Mouse (Mus musculus) myocyte (in vitro differentiated cells): Measurements from ENCODE around the gene Loxl1. TPM values are rescaled to one million over a fixed set of nuclear protein-coding genes. Genes with fewer than 3 reads are reported as not detected.

Experiments used
- H3K27me3 ChIP-seq: one replicate; pipeline ENCODE4 v1.6.1; 2011; ENCODE audit not compliant: control insufficient read depth, insufficient read depth, insufficient read length
- H3K36me3 ChIP-seq: one replicate; pipeline ENCODE4 v1.6.1; 2011; ENCODE audit not compliant: control insufficient read depth, insufficient read depth
- H3K4me2 ChIP-seq: one replicate; pipeline ENCODE4 v1.6.1; 2011; ENCODE audit warnings: low read depth, control low read depth
- H3K4me3 ChIP-seq: one replicate; pipeline ENCODE4 v1.5.1; 2011; ENCODE audit warnings: mild to moderate bottlenecking, control low read depth, moderate library complexity
- H3K79me2 ChIP-seq: one replicate; pipeline ENCODE4 v1.6.1; 2011; ENCODE audit not compliant: control insufficient read depth, insufficient read depth
- H3ac ChIP-seq: one replicate; pipeline ENCODE4 v1.6.1; 2011; ENCODE audit not compliant: control insufficient read depth, insufficient read length
- CEBPB ChIP-seq: IDR thresholded peaks from 2 replicates; pipeline ENCODE4 v1.6.1; 2011; ENCODE audit warnings: mild to moderate bottlenecking, moderate library complexity; ENCODE audit not compliant: poor library complexity, insufficient read depth, severe bottlenecking
- E2F4 ChIP-seq: IDR thresholded peaks from one replicate; pipeline ENCODE4 v1.6.1; 2011; ENCODE audit warnings: mild to moderate bottlenecking, control low read depth, moderate library complexity; ENCODE audit not compliant: insufficient read depth
- MAX ChIP-seq: IDR thresholded peaks from one replicate; pipeline ENCODE4 v1.6.1; 2011; ENCODE audit warnings: low read depth, mild to moderate bottlenecking, control low read depth
- MYOD1 ChIP-seq, 3 experiments: IDR thresholded peaks; one replicate each; pipeline ENCODE4 v1.6.1; 2011; ENCODE audit warnings: control low read depth in 2 of 3, low read depth in 2 of 3, mild to moderate bottlenecking in 2 of 3, moderate library complexity in 1 of 3; ENCODE audit not compliant: insufficient read length in 2 of 3, control insufficient read depth in 1 of 3
- MYOG ChIP-seq, 3 experiments: IDR thresholded peaks; one replicate each; pipeline ENCODE4 v1.6.1; 2011; ENCODE audit warnings: control low read depth in 2 of 3, low read depth in 2 of 3, mild to moderate bottlenecking in 2 of 3; ENCODE audit not compliant: insufficient read length in 2 of 3, control insufficient read depth in 1 of 3, insufficient read depth in 1 of 3
- POLR2A ChIP-seq: IDR thresholded peaks from one replicate; pipeline ENCODE4 v1.6.1; 2011; ENCODE audit warnings: low read depth, mild to moderate bottlenecking, control low read depth, moderate library complexity; ENCODE audit not compliant: insufficient read length
- POLR2AphosphoS2 ChIP-seq: IDR thresholded peaks from one replicate; pipeline ENCODE4 v1.6.1; 2011; ENCODE audit warnings: low read depth, control low read depth; ENCODE audit not compliant: insufficient read length
- REST ChIP-seq: IDR thresholded peaks from one replicate; pipeline ENCODE4 v1.6.1; 2011; ENCODE audit warnings: mild to moderate bottlenecking, control low read depth, moderate library complexity; ENCODE audit not compliant: insufficient read depth, insufficient read length
- SRF ChIP-seq: IDR thresholded peaks from one replicate; pipeline ENCODE4 v1.6.1; 2011; ENCODE audit warnings: low read depth; ENCODE audit not compliant: control insufficient read depth, insufficient read length
- TCF12 ChIP-seq: IDR thresholded peaks from one replicate; pipeline ENCODE4 v1.6.1; 2011; ENCODE audit warnings: mild to moderate bottlenecking, control low read depth; ENCODE audit not compliant: poor library complexity, insufficient read depth, severe bottlenecking
- TCF3 ChIP-seq: IDR thresholded peaks from one replicate; pipeline ENCODE4 v1.6.1; 2011; ENCODE audit warnings: low read depth, control low read depth; ENCODE audit not compliant: insufficient read length
- USF1 ChIP-seq: IDR thresholded peaks from one replicate; pipeline ENCODE4 v1.6.1; 2011; ENCODE audit warnings: low read depth, mild to moderate bottlenecking, control low read depth, moderate library complexity
- polyA plus RNA-seq: library from polyadenylated mRNA; unstranded; fragments of >200 nt; fragmentation: generic; extraction: Trizol; gene quantifications from one replicate; pipeline ENCODE4 v1.2.1, GENCODE M21; 2012; ENCODE audit warnings: missing spikeins

The Loxl1 gene
- polyA plus RNA-seq, 1 experiment: 46.1 TPM

GRCm38 (mm10) chr9:58268384-58269313 lies 44.3 kb downstream of the Loxl1 start:
- Histone ChIP-seq H3K4me2 (no peak overlapping the region), H3ac (no peak overlapping the region), H3K4me3 (no peak overlapping the region), H3K79me2 (no peaks in the 10 kb centered on the region), H3K27me3 (no peaks in the 10 kb centered on the region), H3K36me3 (no peaks in the 10 kb centered on the region)
- TF ChIP-seq TCF3: no peak
- TF ChIP-seq MYOG (IDR thresholded peaks at IDR 0.05; ENCODE audit: control insufficient read depth in 1 of 3, insufficient read depth in 1 of 3, insufficient read length in 2 of 3, low read depth in 2 of 3): no peak
- no peak for TF ChIP-seq POLR2AphosphoS2
- TF ChIP-seq CEBPB: no peak
- TF ChIP-seq MYOD1 (IDR thresholded peaks at IDR 0.05; ENCODE audit: control insufficient read depth in 1 of 3, insufficient read length in 2 of 3, low read depth in 2 of 3): no peak
- no peak for TF ChIP-seq MAX
- TF ChIP-seq E2F4: no peak
- TF ChIP-seq USF1: no peak
- TF ChIP-seq POLR2A: no peak
- TF ChIP-seq TCF12: no peak
- no peak for TF ChIP-seq REST
- no peak for TF ChIP-seq SRF

- H3K79me2 ChIP-seq: no peaks in the 10 kb centered on the region
- H3ac ChIP-seq: no peak overlapping the region
- TF ChIP-seq MYOD1 (IDR thresholded peaks at IDR 0.05; ENCODE audit: control insufficient read depth in 1 of 3, insufficient read length in 2 of 3, low read depth in 2 of 3) (peak in 2 of 3 experiments; percentile 42 to 57), TCF3 (no peak), MYOG (IDR thresholded peaks at IDR 0.05; ENCODE audit: control insufficient read depth in 1 of 3, insufficient read depth in 1 of 3, insufficient read length in 2 of 3, low read depth in 2 of 3) (no peak)
- peaks cover 1% of the 10 kb centered on the region for H3K36me3 ChIP-seq
- H3K4me3 ChIP-seq: no peak overlapping the region
- peak overlapping the region; percentile 74 for H3K4me2 ChIP-seq
- no peaks in the 10 kb centered on the region for H3K27me3 ChIP-seq
These were observed 45.9 kb downstream of the Loxl1 start for GRCm38 (mm10) chr9:58267046-58267445.

DNA sequence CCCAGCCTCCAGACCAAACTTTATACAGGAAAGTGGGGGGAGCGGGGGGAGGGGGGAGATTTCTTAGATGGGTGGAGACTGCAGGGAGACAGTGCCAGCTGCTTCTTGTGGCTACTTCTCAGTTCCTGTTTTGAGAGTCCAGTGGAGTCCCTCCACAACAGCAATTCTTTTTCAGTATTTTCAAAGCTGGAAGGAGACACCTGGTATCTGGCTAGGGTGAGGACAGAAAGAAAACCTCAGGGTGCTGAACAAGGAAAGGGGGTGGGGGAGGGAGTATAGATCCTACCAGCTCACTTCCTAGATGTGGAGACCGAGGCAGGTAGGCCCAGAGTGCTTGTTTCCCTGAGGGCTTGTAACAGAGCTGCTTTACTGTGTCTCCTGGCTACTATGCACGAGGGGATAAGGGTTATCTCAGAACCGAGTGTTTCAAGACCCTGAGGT lies 46.4 kb downstream of the Loxl1 start:
- Histone ChIP-seq H3ac (no peak overlapping the region), H3K27me3 (no peaks in the 10 kb centered on the region), H3K36me3 (peaks cover 5% of the 10 kb centered on the region), H3K4me2 (peak overlapping the region; percentile 74), H3K79me2 (no peaks in the 10 kb centered on the region), H3K4me3 (no peak overlapping the region)
- no peak for TF ChIP-seq USF1
- no peak for TF ChIP-seq SRF
- TF ChIP-seq POLR2A: no peak
- TF ChIP-seq MYOD1 (IDR thresholded peaks at IDR 0.05; ENCODE audit: control insufficient read depth in 1 of 3, insufficient read length in 2 of 3, low read depth in 2 of 3): peak in 1 of 3 experiments; percentile 31
- TF ChIP-seq CEBPB: no peak
- TF ChIP-seq POLR2AphosphoS2: no peak
- no peak for TF ChIP-seq TCF3
- no peak for TF ChIP-seq MAX
- no peak for TF ChIP-seq E2F4
- peak in 1 of 3 experiments; percentile 9 for TF ChIP-seq MYOG (IDR thresholded peaks at IDR 0.05; ENCODE audit: control insufficient read depth in 1 of 3, insufficient read depth in 1 of 3, insufficient read length in 2 of 3, low read depth in 2 of 3)
- no peak for TF ChIP-seq TCF12
- TF ChIP-seq REST: no peak

- no peak overlapping the region for H3K4me3 ChIP-seq
- H3K4me2 ChIP-seq: no peak overlapping the region
- H3K27me3 ChIP-seq: no peaks in the 10 kb centered on the region
- no peak overlapping the region for H3ac ChIP-seq
- no peak for TF ChIP-seq MYOD1 (IDR thresholded peaks at IDR 0.05; ENCODE audit: control insufficient read depth in 1 of 3, insufficient read length in 2 of 3, low read depth in 2 of 3)
- TF ChIP-seq MAX: no peak
- no peak for TF ChIP-seq TCF12
- no peak for TF ChIP-seq E2F4
- no peak for TF ChIP-seq POLR2AphosphoS2
- TF ChIP-seq POLR2A: no peak
- TF ChIP-seq SRF: no peak
- TF ChIP-seq TCF3: no peak
- TF ChIP-seq REST: no peak
- TF ChIP-seq MYOG (IDR thresholded peaks at IDR 0.05; ENCODE audit: control insufficient read depth in 1 of 3, insufficient read depth in 1 of 3, insufficient read length in 2 of 3, low read depth in 2 of 3): no peak
- no peak for TF ChIP-seq USF1
- no peak for TF ChIP-seq CEBPB
- no peaks in the 10 kb centered on the region for H3K79me2 ChIP-seq
- peaks cover 5% of the 10 kb centered on the region for H3K36me3 ChIP-seq
These were observed 47.6 kb downstream of the Loxl1 start for GRCm38 (mm10) chr9:58265368-58265767.
